Mouse (Mus musculus): Measurements from ENCODE around the gene Scnn1a. TPM values are rescaled to one million over a fixed set of nuclear protein-coding genes. Genes with fewer than 3 reads are reported as not detected.

The Scnn1a gene
- polyA plus RNA-seq (2012; rRNA removed): 0.24 and 0.32 TPM in 2 replicates

GRCm38 (mm10) chr6:125320323-125320722, at the start of gene Scnn1a:
Scnn1a (plus strand) TSS chr6:125320659.

GRCm38 (mm10) chr6:125285890-125286289, 34.6 kb upstream of the Scnn1a start, which contains the start of gene Tuba3a:
Tuba3a (minus strand) TSS chr6:125286042.

GRCm38 (mm10) chr6:125313546-125314230, 6.8 kb upstream of the Scnn1a start, which contains the start of gene Ltbr:
Ltbr (minus strand) TSS chr6:125313885.

GRCm38 (mm10) chr6:125348721-125349574, 28.5 kb downstream of the Scnn1a start, which contains the start of gene Tnfrsf1a:
Tnfrsf1a (plus strand) TSS chr6:125349362.

GRCm38 (mm10) chr6:125380372-125381360, 60.2 kb downstream of the Scnn1a start, which contains the start of gene Plekhg6:
Plekhg6 (minus strand) TSS chr6:125380793.

Other genes starting within 250 kb of the Scnn1a start
- gene Chd4, start 224.7 kb upstream of the Scnn1a start, polyA plus RNA-seq (2012; rRNA removed): 24.7 and 28.3 TPM in 2 replicates
- gene Nop2, start 188.8 kb upstream of the Scnn1a start, polyA plus RNA-seq (2012; rRNA removed): 24.5 and 26.9 TPM in 2 replicates
- gene Iffo1, start 175.4 kb upstream of the Scnn1a start, polyA plus RNA-seq (2012; rRNA removed): 5.8 and 6.3 TPM in 2 replicates
- 1,650 and 2,016 TPM in 2 replicates for gene Gapdh, start 154.2 kb upstream of the Scnn1a start, polyA plus RNA-seq (2012; rRNA removed)
- gene Ncapd2, start 129.0 kb upstream of the Scnn1a start, polyA plus RNA-seq (2012; rRNA removed): 121 and 141 TPM in 2 replicates
- gene Mrpl51, start 128.9 kb upstream of the Scnn1a start, polyA plus RNA-seq (2012; rRNA removed): 53.6 and 57.5 TPM in 2 replicates
- gene Vamp1, start 105.1 kb upstream of the Scnn1a start, polyA plus RNA-seq (2012; rRNA removed): 3.4 and 3.6 TPM in 2 replicates
- 4.1 and 4.3 TPM in 2 replicates for gene Tapbpl, start 88.8 kb upstream of the Scnn1a start, polyA plus RNA-seq (2012; rRNA removed)
- gene Cd27, start 83.6 kb upstream of the Scnn1a start, polyA plus RNA-seq (2012; rRNA removed): 0.52 and 0.83 TPM in 2 replicates
- 0.03 TPM in 1 of 2 replicates, not detected in the other for gene Tuba3a, start 34.6 kb upstream of the Scnn1a start, polyA plus RNA-seq (2012; rRNA removed)
- gene Ltbr, start 6.8 kb upstream of the Scnn1a start, polyA plus RNA-seq (2012; rRNA removed): 10.4 and 14.8 TPM in 2 replicates
- 14.7 and 18.1 TPM in 2 replicates for gene Tnfrsf1a, start 28.7 kb downstream of the Scnn1a start, polyA plus RNA-seq (2012; rRNA removed)
- gene Plekhg6, start 60.1 kb downstream of the Scnn1a start, polyA plus RNA-seq (2012; rRNA removed): 0.35 and 0.48 TPM in 2 replicates
- gene Cd9, start 174.1 kb downstream of the Scnn1a start, polyA plus RNA-seq (2012; rRNA removed): 49.5 and 66.3 TPM in 2 replicates
- gene Vwf, start 226.1 kb downstream of the Scnn1a start, polyA plus RNA-seq (2012; rRNA removed): 8.9 and 9.5 TPM in 2 replicates

Measured in liver, embryonic 14 days (tissue).